Comparison of ENCODE assay signal across 11 mouse cellular contexts in the genomic region with DNA sequence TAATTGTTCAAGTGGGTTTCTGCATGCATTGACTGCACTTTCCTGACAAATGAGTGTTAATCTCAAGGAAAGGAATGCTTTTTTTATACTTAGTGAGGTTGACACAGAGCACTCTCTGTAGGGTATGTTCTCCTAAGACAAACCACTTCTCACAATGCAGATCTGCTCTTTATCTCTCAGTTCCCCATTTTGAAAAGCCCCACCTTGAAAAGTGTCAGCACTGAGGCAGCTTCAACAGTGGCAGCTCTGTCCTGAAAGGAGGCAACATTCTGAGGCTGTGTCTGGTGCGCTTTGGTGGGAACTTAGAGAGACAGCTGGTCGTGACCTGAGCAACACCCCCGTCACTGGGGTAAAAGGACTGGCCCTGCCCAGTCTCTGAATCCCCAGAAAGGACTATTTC. TPM values are rescaled to one million over a fixed set of nuclear protein-coding genes. Genes with fewer than 3 reads are reported as not detected.
DNase-seq lines count a peak whose midpoint lies in the region; ATAC-seq and TF ChIP-seq lines count a peak whose summit lies in the region.
"Had no signal": no experiment of that assay in that cellular context is flagged by ENCODE, and none has a peak within 500 bp of the region (broad histone marks: within the 10 kb centered on the region; RNA-seq: fewer than 3 reads in every experiment).

No protein-coding gene starts in this region.

- H3K4me2 ChIP-seq in heart, embryonic 13.5 days: no peak overlapping the region
- H3K4me2 ChIP-seq in lung, embryonic 15.5 days: no peak overlapping the region
- no peak overlapping the region for H3K4me2 ChIP-seq in hindbrain, embryonic 16.5 days (ENCODE audit: low read length)
- H3K4me2 ChIP-seq: embryonic facial prominence, embryonic 12.5 days had no signal

- WGBS in heart, embryonic 13.5 days: 57% methylated on average over 3 of the region's 3 CpGs
- WGBS in lung, embryonic 15.5 days: 61% methylated on average over 3 of the region's 3 CpGs
- 88% methylated on average over 3 of the region's 3 CpGs for WGBS in lung, adult 2 months
- 62% methylated on average over 3 of the region's 3 CpGs for WGBS in hindbrain, embryonic 16.5 days

- H3K9me3 ChIP-seq in heart, embryonic 13.5 days: no peaks in the 10 kb centered on the region
- H3K9me3 ChIP-seq in lung, embryonic 15.5 days: no peaks in the 10 kb centered on the region
- no peaks in the 10 kb centered on the region for H3K9me3 ChIP-seq in hindbrain, embryonic 16.5 days (ENCODE audit: control insufficient read depth, low read length)
- H3K9me3 ChIP-seq: embryonic facial prominence, embryonic 12.5 days had no signal

- H3K4me1 ChIP-seq in heart, embryonic 13.5 days: peaks cover 70% of the 10 kb centered on the region
- peaks cover 26% of the 10 kb centered on the region for H3K4me1 ChIP-seq in lung, embryonic 15.5 days
- H3K4me1 ChIP-seq in lung, adult 2 months (ENCODE audit: control insufficient read depth, insufficient read depth, low read length): peaks cover 35% of the 10 kb centered on the region
- peaks cover 68% of the 10 kb centered on the region for H3K4me1 ChIP-seq in brown adipose tissue, adult 24 weeks (ENCODE audit: control insufficient read depth, insufficient read depth, insufficient read length, low read length)
- H3K4me1 ChIP-seq in hindbrain, embryonic 16.5 days (ENCODE audit: control insufficient read depth, insufficient read depth, low read depth, low read length): peaks cover 4% of the 10 kb centered on the region

- no peaks in the 10 kb centered on the region for H3K27me3 ChIP-seq in heart, embryonic 13.5 days (replicated peaks)
- H3K27me3 ChIP-seq in lung, embryonic 15.5 days: no peaks in the 10 kb centered on the region
- no peaks in the 10 kb centered on the region for H3K27me3 ChIP-seq in hindbrain, embryonic 16.5 days (replicated peaks; ENCODE audit: control insufficient read depth, insufficient read depth, low read length)
- H3K27me3 ChIP-seq: embryonic facial prominence, embryonic 12.5 days had no signal

- peak overlapping the region; percentile 56 for H3K9ac ChIP-seq in heart, embryonic 13.5 days
- H3K9ac ChIP-seq in lung, embryonic 15.5 days: no peak overlapping the region
- H3K9ac ChIP-seq in hindbrain, embryonic 16.5 days (ENCODE audit: low read depth, low read length): no peak overlapping the region
- H3K9ac ChIP-seq: embryonic facial prominence, embryonic 12.5 days had no signal

- TF ChIP-seq POLR2A in lung, adult 2 months (IDR thresholded peaks at IDR 0.05; ENCODE audit: borderline replicate concordance, extremely low read depth, low read depth, low read length): no peak

- no peak for ATAC-seq in heart, embryonic 13.5 days (ENCODE audit: extremely low read depth, insufficient number of reproducible peaks, low FRiP score, low TSS enrichment)
- ATAC-seq in lung, embryonic 15.5 days (ENCODE audit: borderline replicate concordance, extremely low read depth, low FRiP score, low TSS enrichment): no peak
- no peak for ATAC-seq in hindbrain, embryonic 16.5 days

- no peak overlapping the region for H3K4me3 ChIP-seq in heart, embryonic 13.5 days
- no peak overlapping the region for H3K4me3 ChIP-seq in lung, embryonic 15.5 days
- H3K4me3 ChIP-seq in lung, adult 2 months (replicated peaks; ENCODE audit: extremely low read depth, low read depth, low read length): no peak overlapping the region
- H3K4me3 ChIP-seq in brown adipose tissue, adult 24 weeks (ENCODE audit: insufficient read depth, low read depth, low read length): no peak overlapping the region
- H3K4me3 ChIP-seq in hindbrain, embryonic 16.5 days (ENCODE audit: low read length): no peak overlapping the region
- H3K4me3 ChIP-seq: embryonic facial prominence, embryonic 12.5 days had no signal

- DNase-seq in heart, adult 8-10 months (ENCODE audit: low spot score): no peak
- no peak for DNase-seq in lung, adult 2 months
- DNase-seq in monocyte, adult 2 months (ENCODE audit: low read depth in 1 of 2, low spot score in 2 of 2): peak; percentile 37 to 39
- DNase-seq in embryo, embryonic 9.5 days (ENCODE audit: extremely low spot score): no peak

- TF ChIP-seq CTCF in lung, adult 2 months (IDR thresholded peaks at IDR 0.05; ENCODE audit: insufficient read depth, low read length): no peak

- peaks cover 22% of the 10 kb centered on the region for H3K36me3 ChIP-seq in heart, embryonic 13.5 days
- H3K36me3 ChIP-seq in lung, embryonic 15.5 days: no peaks in the 10 kb centered on the region
- no peaks in the 10 kb centered on the region for H3K36me3 ChIP-seq in hindbrain, embryonic 16.5 days (ENCODE audit: control insufficient read depth, insufficient read depth, low read length)

- peak overlapping the region; percentile 64 for H3K27ac ChIP-seq in heart, embryonic 13.5 days (replicated peaks)
- H3K27ac ChIP-seq in lung, embryonic 15.5 days: peak overlapping the region; percentile 49
- peak overlapping the region; percentile 91 for H3K27ac ChIP-seq in brown adipose tissue, adult 24 weeks (replicated peaks; ENCODE audit: low read depth, low read length)
- H3K27ac ChIP-seq in hindbrain, embryonic 16.5 days (ENCODE audit: low read depth, low read length): no peak overlapping the region
- H3K27ac ChIP-seq: embryonic facial prominence, embryonic 12.5 days had no signal

RNA-seq across cellular contexts. Expression of a gene that starts 22.5 kb away (rescaled TPM):
- 0.08 TPM in 1 of 2 replicates, not detected in the other for polyA plus RNA-seq in heart, embryonic 13.5 days (2015; fragmentation: Nextera tagmentation; extraction: Ambion mirVana)
- not detected for total RNA-seq in heart, adult 8-10 months (2022)
- 0.20 and 0.35 TPM in 2 replicates for polyA plus RNA-seq in lung, embryonic 15.5 days (2015; fragmentation: Nextera tagmentation; extraction: Ambion mirVana)
- 1.0 and 1.3 TPM in 2 replicates for polyA plus RNA-seq in lung, adult 2 months (2012; rRNA removed)
- polyA plus RNA-seq in brown adipose tissue, adult 24 weeks (2012; ENCODE audit: insufficient read depth, insufficient read length, missing spikeins): not detected in 2 replicates
- polyA plus RNA-seq in hindbrain, embryonic 16.5 days (2015; fragmentation: Nextera tagmentation; extraction: Ambion mirVana): 0.35 and 0.50 TPM in 2 replicates

RNA-seq across cellular contexts. Expression of a gene that starts 35.7 kb away (rescaled TPM):
- polyA plus RNA-seq in heart, embryonic 13.5 days (2015; fragmentation: Nextera tagmentation; extraction: Ambion mirVana): not detected in 2 replicates
- total RNA-seq in heart, adult 8-10 months (2022): not detected
- polyA plus RNA-seq in lung, embryonic 15.5 days (2015; fragmentation: Nextera tagmentation; extraction: Ambion mirVana): not detected in 2 replicates
- not detected in 2 replicates for polyA plus RNA-seq in lung, adult 2 months (2012; rRNA removed)
- polyA plus RNA-seq in brown adipose tissue, adult 24 weeks (2012; ENCODE audit: insufficient read depth, insufficient read length, missing spikeins): not detected in 2 replicates
- polyA plus RNA-seq in hindbrain, embryonic 16.5 days (2015; fragmentation: Nextera tagmentation; extraction: Ambion mirVana): not detected in 2 replicates
- polyA plus RNA-seq: embryonic facial prominence, embryonic 12.5 days; intestine, embryonic 16.5 days; urinary bladder, adult 2 months had no signal

RNA-seq across cellular contexts. Expression of a gene that starts 55.8 kb away (rescaled TPM):
- 21.2 and 21.4 TPM in 2 replicates for polyA plus RNA-seq in heart, embryonic 13.5 days (2015; fragmentation: Nextera tagmentation; extraction: Ambion mirVana)
- total RNA-seq in heart, adult 8-10 months (2022): 1 to 10 TPM; 8.5 to 10.0 (median 9.0) TPM
- 21.9 and 24.6 TPM in 2 replicates for polyA plus RNA-seq in lung, embryonic 15.5 days (2015; fragmentation: Nextera tagmentation; extraction: Ambion mirVana)
- polyA plus RNA-seq in lung, adult 2 months (2012; rRNA removed): 12.6 and 13.4 TPM in 2 replicates
- 2.0 and 3.7 TPM in 2 replicates for polyA plus RNA-seq in brown adipose tissue, adult 24 weeks (2012; ENCODE audit: insufficient read depth, insufficient read length, missing spikeins)
- 31.4 and 33.0 TPM in 2 replicates for polyA plus RNA-seq in hindbrain, embryonic 16.5 days (2015; fragmentation: Nextera tagmentation; extraction: Ambion mirVana)

RNA-seq across cellular contexts. Expression of a gene that starts 55.9 kb away (rescaled TPM):
- 8.7 and 10.4 TPM in 2 replicates for polyA plus RNA-seq in heart, embryonic 13.5 days (2015; fragmentation: Nextera tagmentation; extraction: Ambion mirVana)
- 1 to 10 TPM in 3 of 4 experiments, under 1 TPM in 1; 0.98 to 1.5 (median 1.1) TPM for total RNA-seq in heart, adult 8-10 months (2022)
- 21.0 and 22.6 TPM in 2 replicates for polyA plus RNA-seq in lung, embryonic 15.5 days (2015; fragmentation: Nextera tagmentation; extraction: Ambion mirVana)
- polyA plus RNA-seq in lung, adult 2 months (2012; rRNA removed): 1.3 and 2.5 TPM in 2 replicates
- polyA plus RNA-seq in brown adipose tissue, adult 24 weeks (2012; ENCODE audit: insufficient read depth, insufficient read length, missing spikeins): 0.48 and 1.0 TPM in 2 replicates
- 11.1 and 11.4 TPM in 2 replicates for polyA plus RNA-seq in hindbrain, embryonic 16.5 days (2015; fragmentation: Nextera tagmentation; extraction: Ambion mirVana)

Comparison
In these comparisons a context has a peak if more than half of its experiments do, and no peak if none do; other contexts are left out.
1. DNase-seq: peak in monocyte, adult 2 months (2 of 2); none in heart, adult 8-10 months (single experiment), lung, adult 2 months (single experiment) and embryo, embryonic 9.5 days (single experiment).